Mouse (Mus musculus) urinary bladder, postnatal 4 days (tissue): ENCODE results near the gene Ces1b.

ENCODE experiments used
- DNase-seq, 2 experiments: peaks; one replicate each; pipeline ENCODE4 v3.0.0; 2021 to 2022; ENCODE audit warnings: low spot score in 2 of 2

The Ces1b gene

GRCm38 (mm10) chr8:93010286-93010685, 69.5 kb downstream of the Ces1b start:
- no peak for DNase-seq
